Mouse (Mus musculus) lung, embryonic 15.5 days (tissue): ENCODE results near the gene Mttp. TPM values are rescaled to one million over a fixed set of nuclear protein-coding genes. Genes with fewer than 3 reads are reported as not detected.

Experiments used
- ATAC-seq: fragments of 200-750 bp; cut with Nextera tagmentation; 2 replicates; pipeline ENCODE4 v1.8.0; 2017; ENCODE audit warnings: moderate number of reproducible peaks, borderline replicate concordance; ENCODE audit not compliant: low FRiP score, low TSS enrichment; ENCODE audit errors: extremely low read depth
- H3K27ac ChIP-seq: fragments of 300-500 bp; sonication (generic); 2 replicates; pipeline ENCODE4 v1.5.1; 2015; ENCODE audit warnings: moderate library complexity, mild to moderate bottlenecking, inconsistent platforms
- H3K27me3 ChIP-seq: fragments of 300-500 bp; sonication (generic); 2 replicates; pipeline ENCODE4 v1.6.1; 2015; ENCODE audit warnings: inconsistent platforms
- H3K36me3 ChIP-seq: fragments of 300-500 bp; sonication (generic); 2 replicates; pipeline ENCODE4 v1.6.1; 2015; ENCODE audit warnings: inconsistent platforms
- H3K4me1 ChIP-seq: fragments of 300-500 bp; sonication (generic); 2 replicates; pipeline ENCODE4 v1.6.1; 2015; ENCODE audit warnings: inconsistent platforms
- H3K4me2 ChIP-seq: fragments of 300-500 bp; sonication (generic); 2 replicates; pipeline ENCODE4 v1.6.1; 2015; ENCODE audit warnings: inconsistent platforms, mild to moderate bottlenecking, moderate library complexity
- H3K4me3 ChIP-seq: fragments of 300-500 bp; sonication (generic); 2 replicates; pipeline ENCODE4 v1.5.1; 2015; ENCODE audit warnings: mild to moderate bottlenecking, inconsistent platforms
- H3K9ac ChIP-seq: fragments of 300-500 bp; sonication (generic); 2 replicates; pipeline ENCODE4 v1.6.1; 2015; ENCODE audit warnings: inconsistent platforms
- H3K9me3 ChIP-seq: fragments of 300-500 bp; sonication (generic); 2 replicates; pipeline ENCODE4 v1.6.1; 2016; ENCODE audit warnings: inconsistent platforms
- WGBS: fragments of 180-500 bp; shearing (Covaris S2); methylation state at CpG from one replicate; pipeline ENCODE4 v1.1.7; 2015; 5-methylcytosine and 5-hydroxymethylcytosine counted together
- polyA plus RNA-seq: library from polyadenylated mRNA; unstranded; fragments of >200 nt; fragmentation: Nextera tagmentation; extraction: Ambion mirVana; gene quantifications from 2 replicates; pipeline ENCODE4 v1.2.1, GENCODE M21; 2015

Mttp gene
- polyA plus RNA-seq, 1 experiment from 2014 or later, result 7.4 TPM

- H3K27me3 ChIP-seq, result no peaks in the 10 kb centered on the region
- no peaks in the 10 kb centered on the region for H3K36me3 ChIP-seq
- no peak for ATAC-seq
- no peak overlapping the region for H3K9ac ChIP-seq
- no peaks in the 10 kb centered on the region for H3K9me3 ChIP-seq
- H3K4me1 ChIP-seq, result no peaks in the 10 kb centered on the region
- no peak overlapping the region for H3K27ac ChIP-seq
- no peak overlapping the region for H3K4me3 ChIP-seq
- H3K4me2 ChIP-seq, result no peak overlapping the region
- 31% methylated on average over 9 of the region's 9 CpGs for WGBS
Observed at GRCm38 (mm10) chr3:138131168-138131567, 13.6 kb downstream of the Mttp start.

DNA sequence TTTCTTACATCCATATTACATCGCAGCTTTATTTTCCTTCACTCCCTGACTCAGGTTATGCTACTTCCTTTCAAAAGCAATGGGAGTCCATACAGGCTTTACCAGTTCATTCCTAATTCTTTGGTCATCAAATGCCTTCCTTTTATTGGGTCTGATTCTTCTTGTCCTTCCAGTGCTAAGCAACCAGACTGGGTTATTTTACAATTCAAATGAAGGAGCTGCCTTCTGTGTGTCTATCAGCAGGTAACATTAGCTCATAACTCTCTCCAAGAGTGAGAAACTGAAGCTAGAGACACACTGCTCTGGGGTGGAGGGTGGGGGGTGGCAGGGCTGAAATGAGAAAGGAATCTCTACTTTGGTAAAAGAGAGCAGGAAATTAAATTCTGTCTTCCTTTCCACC lies 14.1 kb downstream of the Mttp start:
- H3K36me3 ChIP-seq, result no peaks in the 10 kb centered on the region
- H3K4me1 ChIP-seq, result no peaks in the 10 kb centered on the region
- WGBS, result 64% methylated on average over 1 of the region's 1 CpGs
- H3K4me3 ChIP-seq, result no peak overlapping the region
- no peak overlapping the region for H3K27ac ChIP-seq
- no peak overlapping the region for H3K4me2 ChIP-seq
- H3K27me3 ChIP-seq, result no peaks in the 10 kb centered on the region
- no peak overlapping the region for H3K9ac ChIP-seq
- H3K9me3 ChIP-seq, result no peaks in the 10 kb centered on the region
- ATAC-seq, result no peak

DNA sequence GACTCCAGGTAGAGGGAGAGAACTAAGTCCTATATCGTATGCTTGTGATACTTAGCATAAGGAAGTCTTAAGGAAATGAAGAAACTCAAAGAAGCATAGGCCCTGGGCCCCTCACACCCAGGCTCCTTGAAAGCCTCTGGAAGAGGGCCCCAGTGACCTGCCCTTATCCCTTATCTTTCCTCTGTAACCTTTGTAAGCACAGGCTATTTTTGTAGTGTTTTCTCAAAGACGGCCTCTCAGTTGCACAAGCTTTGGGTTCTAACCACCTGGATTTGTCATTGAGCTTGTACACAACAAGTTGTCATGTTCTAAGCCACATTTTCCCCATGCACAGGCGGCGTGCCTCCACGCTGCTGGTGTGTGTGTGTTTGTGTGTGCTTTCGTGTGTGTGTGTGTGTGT lies 15.7 kb downstream of the Mttp start:
- WGBS, result 74% methylated on average over 6 of the region's 6 CpGs

DNA sequence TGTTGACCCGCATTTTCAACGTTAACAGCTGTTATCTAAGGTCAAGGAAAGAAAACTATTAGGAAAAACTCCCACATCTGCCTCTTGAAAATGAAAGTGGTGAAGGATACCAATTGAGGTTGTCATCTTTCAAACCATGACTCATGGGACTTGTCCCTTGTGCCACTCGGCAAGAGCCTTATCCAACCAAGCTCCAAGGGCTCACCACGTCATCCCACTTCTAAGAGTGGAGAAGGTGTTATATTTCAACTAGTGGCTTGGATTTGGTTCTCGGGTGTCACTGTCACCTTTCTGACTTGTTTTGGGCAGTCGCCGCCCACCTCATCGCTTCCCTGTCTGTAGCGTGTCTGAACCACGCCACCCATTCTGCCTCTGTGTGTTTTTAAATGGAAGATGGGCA lies 20.9 kb downstream of the Mttp start:
- WGBS, result 65% methylated on average over 10 of the region's 10 CpGs

More for the DNA sequence above, 15.7 kb downstream of the Mttp start:
- H3K4me3 ChIP-seq, result no peak overlapping the region
- H3K4me2 ChIP-seq, result no peak overlapping the region
- H3K9me3 ChIP-seq, result no peaks in the 10 kb centered on the region
- no peak overlapping the region for H3K9ac ChIP-seq
- no peaks in the 10 kb centered on the region for H3K4me1 ChIP-seq
- H3K36me3 ChIP-seq, result no peaks in the 10 kb centered on the region
- ATAC-seq, result no peak
- no peak overlapping the region for H3K27ac ChIP-seq
- H3K27me3 ChIP-seq, result no peaks in the 10 kb centered on the region

DNA sequence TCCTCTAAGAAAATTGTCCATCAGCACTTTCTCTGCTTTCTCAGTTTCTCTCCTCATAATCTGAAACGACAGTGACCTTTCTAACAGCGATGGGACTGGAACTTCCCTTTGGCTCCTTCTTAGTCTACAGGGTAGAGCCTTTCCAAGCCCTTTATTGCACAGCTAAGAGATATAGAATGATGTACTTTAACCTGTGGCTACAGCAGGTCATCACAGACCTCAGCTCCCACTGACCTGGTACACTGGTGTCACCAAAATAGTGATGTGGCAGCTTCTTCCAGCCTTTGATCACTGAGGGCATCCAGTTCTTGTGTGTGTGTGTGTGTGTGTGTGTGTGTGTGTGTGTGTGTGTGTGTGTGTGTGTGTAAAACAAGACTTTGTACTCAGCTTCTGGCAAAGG lies 23.3 kb downstream of the Mttp start:
- Histone ChIP-seq H3K4me2 (no peak overlapping the region), H3K4me1 (no peaks in the 10 kb centered on the region), H3K4me3 (no peak overlapping the region), H3K9me3 (no peaks in the 10 kb centered on the region), H3K27me3 (no peaks in the 10 kb centered on the region), H3K36me3 (no peaks in the 10 kb centered on the region), H3K27ac (no peak overlapping the region), H3K9ac (no peak overlapping the region)
- WGBS, result 87% methylated on average over 2 of the region's 2 CpGs
- no peak for ATAC-seq

More for the DNA sequence above, 20.9 kb downstream of the Mttp start:
- H3K9ac ChIP-seq, result no peak overlapping the region
- H3K36me3 ChIP-seq, result no peaks in the 10 kb centered on the region
- no peaks in the 10 kb centered on the region for H3K4me1 ChIP-seq
- no peak overlapping the region for H3K4me3 ChIP-seq
- no peaks in the 10 kb centered on the region for H3K9me3 ChIP-seq
- no peak for ATAC-seq
- H3K27ac ChIP-seq, result no peak overlapping the region
- H3K27me3 ChIP-seq, result no peaks in the 10 kb centered on the region
- H3K4me2 ChIP-seq, result no peak overlapping the region

DNA sequence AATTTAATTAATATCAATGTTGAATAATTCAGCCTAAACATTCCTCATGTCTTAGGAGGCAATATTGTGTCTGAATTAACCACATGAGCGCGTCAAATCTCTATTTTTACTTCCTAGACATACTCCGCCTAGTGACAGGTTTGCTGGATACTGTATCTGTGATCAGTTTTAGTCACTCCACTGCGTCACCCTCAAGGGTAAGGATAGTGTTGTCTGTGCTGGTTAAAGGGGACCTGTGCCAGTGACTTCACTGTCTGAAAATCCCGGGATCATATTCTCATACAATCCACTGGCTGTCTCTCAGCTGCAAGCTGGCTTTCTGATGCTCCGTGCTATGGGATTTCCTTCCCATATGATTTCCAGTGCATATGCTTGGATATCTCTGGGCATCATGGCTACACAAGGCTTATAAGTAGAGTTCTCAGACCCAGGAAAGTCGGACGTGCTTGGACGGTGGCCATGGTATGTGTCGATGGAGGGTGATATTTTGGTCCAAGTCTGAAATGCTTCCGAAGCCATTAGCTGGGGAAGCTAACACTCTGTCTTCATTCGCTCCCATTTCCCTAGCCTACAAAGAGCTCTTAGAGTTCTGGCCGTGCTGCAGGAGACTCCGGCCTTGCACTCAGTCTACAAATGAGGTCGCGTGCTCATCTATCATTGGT lies 25.2 kb downstream of the Mttp start:
- 76% methylated on average over 16 of the region's 16 CpGs for WGBS
- H3K4me3 ChIP-seq, result no peak overlapping the region
- no peaks in the 10 kb centered on the region for H3K4me1 ChIP-seq
- H3K9ac ChIP-seq, result no peak overlapping the region
- no peaks in the 10 kb centered on the region for H3K9me3 ChIP-seq
- no peak overlapping the region for H3K27ac ChIP-seq
- no peaks in the 10 kb centered on the region for H3K36me3 ChIP-seq
- no peak overlapping the region for H3K4me2 ChIP-seq
- ATAC-seq, result no peak
- H3K27me3 ChIP-seq, result no peaks in the 10 kb centered on the region

- no peaks in the 10 kb centered on the region for H3K27me3 ChIP-seq
Observed at GRCm38 (mm10) chr3:138118831-138119230, 25.9 kb downstream of the Mttp start.

GRCm38 (mm10) chr3:138118392-138118791 lies 26.4 kb downstream of the Mttp start:
- Histone ChIP-seq H3K9ac (no peak overlapping the region), H3K4me2 (peak overlapping the region; percentile 5; the same call in 1 of the 2 replicates)

More at GRCm38 (mm10) chr3:138118831-138119230, 25.9 kb downstream of the Mttp start:
- WGBS, result 63% methylated on average over 14 of the region's 14 CpGs
- H3K36me3 ChIP-seq, result no peaks in the 10 kb centered on the region
- no peaks in the 10 kb centered on the region for H3K4me1 ChIP-seq
- H3K27ac ChIP-seq, result no peak overlapping the region
- H3K4me2 ChIP-seq, result peak overlapping the region; percentile 5; the same call in 1 of the 2 replicates
- no peak overlapping the region for H3K9ac ChIP-seq
- no peaks in the 10 kb centered on the region for H3K9me3 ChIP-seq
- H3K4me3 ChIP-seq, result no peak overlapping the region
- ATAC-seq, result no peak

DNA sequence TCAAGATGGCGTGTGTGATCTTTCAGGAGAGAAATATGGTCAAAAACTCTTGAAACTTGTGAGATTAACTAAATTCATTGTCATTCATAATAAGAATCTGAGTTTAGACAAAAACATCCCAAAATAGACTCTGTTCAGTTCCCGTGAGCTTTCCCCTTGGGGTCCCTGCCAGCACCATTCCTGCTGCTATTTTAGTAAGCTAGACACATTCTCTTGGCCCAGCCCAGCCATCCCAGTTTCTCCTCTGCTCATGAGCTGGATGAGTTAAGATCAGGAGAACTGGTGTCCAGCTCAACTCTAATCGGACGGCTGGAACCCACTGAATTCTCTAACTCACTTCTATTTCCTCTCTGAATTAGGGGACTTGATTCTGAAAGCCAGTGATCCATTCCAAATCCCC lies 27.9 kb downstream of the Mttp start:
- no peak overlapping the region for H3K27ac ChIP-seq
- 79% methylated on average over 4 of the region's 4 CpGs for WGBS

More at GRCm38 (mm10) chr3:138118392-138118791, 26.4 kb downstream of the Mttp start:
- no peak for ATAC-seq
- Histone ChIP-seq H3K36me3 (no peaks in the 10 kb centered on the region), H3K27ac (no peak overlapping the region), H3K4me3 (no peak overlapping the region), H3K9me3 (no peaks in the 10 kb centered on the region), H3K27me3 (no peaks in the 10 kb centered on the region), H3K4me1 (no peaks in the 10 kb centered on the region)
- WGBS, result 48% methylated on average over 6 of the region's 6 CpGs

GRCm38 (mm10) chr3:138114106-138114505 lies 30.7 kb downstream of the Mttp start:
- no peaks in the 10 kb centered on the region for H3K9me3 ChIP-seq
- ATAC-seq, result no peak
- H3K4me3 ChIP-seq, result no peak overlapping the region
- H3K27ac ChIP-seq, result no peak overlapping the region
- no peaks in the 10 kb centered on the region for H3K4me1 ChIP-seq
- no peaks in the 10 kb centered on the region for H3K27me3 ChIP-seq
- no peaks in the 10 kb centered on the region for H3K36me3 ChIP-seq
- 79% methylated on average over 17 of the region's 17 CpGs for WGBS
- no peak overlapping the region for H3K4me2 ChIP-seq
- no peak overlapping the region for H3K9ac ChIP-seq

More for the DNA sequence above, 27.9 kb downstream of the Mttp start:
- Histone ChIP-seq H3K9ac (no peak overlapping the region), H3K4me3 (no peak overlapping the region), H3K4me2 (no peak overlapping the region), H3K9me3 (no peaks in the 10 kb centered on the region), H3K4me1 (no peaks in the 10 kb centered on the region), H3K27me3 (no peaks in the 10 kb centered on the region), H3K36me3 (no peaks in the 10 kb centered on the region)
- no peak for ATAC-seq

DNA sequence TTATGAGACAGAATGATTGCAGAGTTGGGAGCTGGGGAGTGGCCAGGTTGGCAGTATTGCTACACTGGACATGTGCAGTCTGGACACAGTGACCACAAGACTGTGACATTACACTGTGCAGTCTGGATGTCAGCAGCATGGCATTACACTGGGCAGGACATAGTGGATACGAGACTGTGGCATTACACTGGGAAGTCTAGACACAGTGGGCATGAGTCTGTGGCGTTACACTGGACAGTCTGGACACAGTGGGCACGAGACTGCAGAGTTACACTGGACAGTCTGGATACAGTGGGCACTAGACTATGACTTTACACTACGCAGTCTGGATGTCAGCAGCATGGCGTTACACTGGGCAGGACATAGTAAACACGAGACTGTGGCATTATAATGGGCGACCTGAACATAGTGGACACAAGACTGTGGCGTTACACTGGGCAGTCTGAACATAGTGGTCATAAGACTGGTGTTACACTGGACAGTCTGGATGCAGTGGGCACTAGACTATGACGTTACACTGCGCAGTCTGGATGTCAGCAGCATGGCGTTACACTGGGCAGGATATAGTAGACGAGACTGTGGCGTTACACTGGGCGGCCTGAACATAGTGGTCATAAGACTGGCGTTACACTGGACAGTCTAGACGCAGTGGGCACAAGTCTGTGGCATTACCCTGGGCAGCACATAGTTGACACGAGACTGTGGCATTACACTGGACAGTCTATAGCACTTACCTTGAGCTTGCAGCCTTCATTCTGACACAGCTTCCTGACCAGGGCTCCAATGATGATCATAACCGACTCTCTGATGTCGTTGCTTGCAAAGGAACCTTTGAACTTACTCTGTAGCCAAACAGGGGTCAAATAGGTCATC lies 33.6 kb downstream of the Mttp start:
- peak; percentile 64; the same call in 1 of the 2 replicates for ATAC-seq
- Histone ChIP-seq H3K9me3 (no peaks in the 10 kb centered on the region), H3K4me3 (no peak overlapping the region), H3K4me2 (no peak overlapping the region), H3K36me3 (no peaks in the 10 kb centered on the region), H3K4me1 (no peaks in the 10 kb centered on the region), H3K27ac (no peak overlapping the region), H3K27me3 (no peaks in the 10 kb centered on the region), H3K9ac (no peak overlapping the region)
- 87% methylated on average over 19 of the region's 19 CpGs for WGBS

- H3K9ac ChIP-seq, result no peak overlapping the region
- H3K27ac ChIP-seq, result no peak overlapping the region
- no peaks in the 10 kb centered on the region for H3K9me3 ChIP-seq
- no peak overlapping the region for H3K4me3 ChIP-seq
- H3K4me2 ChIP-seq, result no peak overlapping the region
- 89% methylated on average over 10 of the region's 10 CpGs for WGBS
- ATAC-seq, result no peak
- H3K27me3 ChIP-seq, result no peaks in the 10 kb centered on the region
- no peaks in the 10 kb centered on the region for H3K36me3 ChIP-seq
- no peaks in the 10 kb centered on the region for H3K4me1 ChIP-seq
Observed at GRCm38 (mm10) chr3:138106887-138107286, 37.9 kb downstream of the Mttp start.
